Mouse (Mus musculus) thymus, postnatal 4 days (tissue): ENCODE data around the gene Dxo.

Source experiments
- DNase-seq: peaks from one replicate; pipeline ENCODE4 v3.0.0; 2021

Gene Dxo

DNA sequence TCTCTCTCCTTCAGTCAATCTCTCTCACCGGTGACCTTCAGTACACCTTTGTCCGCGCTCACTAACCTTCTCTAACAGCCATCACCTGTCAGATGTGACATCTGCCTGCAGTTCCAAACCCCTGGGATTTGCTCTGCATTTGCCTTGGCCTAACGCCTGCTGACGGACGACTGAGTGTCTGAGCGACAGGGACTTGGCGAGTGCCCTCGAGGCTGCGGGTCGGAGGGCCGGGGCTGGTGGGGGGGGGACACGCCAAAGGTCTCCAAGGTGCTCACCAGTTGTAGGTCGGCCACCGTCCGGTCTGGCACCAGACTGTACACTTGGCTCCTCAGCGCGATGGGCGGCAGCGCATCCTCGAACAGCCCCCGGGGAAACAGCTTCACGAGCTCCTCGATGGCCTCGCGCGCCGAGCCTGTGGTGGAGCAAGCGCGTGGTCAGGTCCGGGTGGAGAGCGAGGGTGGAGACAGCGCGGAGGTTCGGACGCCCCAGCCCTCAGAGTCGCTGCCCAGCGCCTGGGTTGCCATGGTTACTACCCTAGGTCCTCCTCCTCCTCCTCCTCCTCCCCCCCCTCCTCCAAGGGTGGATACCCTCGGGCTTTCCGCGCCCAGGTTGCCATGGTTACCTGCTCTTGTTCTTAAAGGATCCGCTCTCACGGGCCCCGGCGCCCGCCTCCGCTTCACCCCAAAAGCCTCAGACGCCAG, 514 bp upstream of the Dxo start:
- no peak for DNase-seq

- DNase-seq = peak; percentile 24
Measured at GRCm38 (mm10) chr17:34837464-34838324, 875 bp downstream of the Dxo start.

GRCm38 (mm10) chr17:34838785-34839184, 2.0 kb downstream of the Dxo start:
- DNase-seq = no peak

DNA sequence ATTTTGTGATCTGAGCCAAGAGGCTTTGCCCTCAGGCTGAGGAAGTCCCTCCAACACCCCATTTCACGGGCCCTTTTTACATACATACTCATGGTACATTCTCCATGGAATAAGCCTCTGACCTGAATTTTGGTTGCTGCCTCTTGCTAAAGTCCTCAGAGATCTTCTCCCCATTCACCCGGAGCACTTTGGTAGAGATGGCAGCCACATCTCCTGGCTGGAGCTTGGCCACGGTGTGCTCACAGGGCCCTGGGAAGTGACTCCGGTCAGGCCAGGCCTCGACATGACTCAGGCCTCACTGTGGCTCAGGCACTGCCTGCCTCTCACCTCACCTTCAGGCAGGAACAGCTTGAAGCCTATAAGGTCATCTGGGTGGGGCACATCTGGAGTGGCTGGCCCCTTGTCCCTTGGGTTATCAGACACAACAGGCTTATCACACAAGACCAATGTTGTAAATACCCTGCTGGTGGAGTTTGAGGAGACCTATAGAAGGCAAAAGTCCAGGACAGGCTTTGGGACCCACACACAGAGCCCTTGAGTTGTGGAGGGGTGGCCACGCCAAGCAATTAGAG, 4.0 kb downstream of the Dxo start:
- DNase-seq = no peak

DNA sequence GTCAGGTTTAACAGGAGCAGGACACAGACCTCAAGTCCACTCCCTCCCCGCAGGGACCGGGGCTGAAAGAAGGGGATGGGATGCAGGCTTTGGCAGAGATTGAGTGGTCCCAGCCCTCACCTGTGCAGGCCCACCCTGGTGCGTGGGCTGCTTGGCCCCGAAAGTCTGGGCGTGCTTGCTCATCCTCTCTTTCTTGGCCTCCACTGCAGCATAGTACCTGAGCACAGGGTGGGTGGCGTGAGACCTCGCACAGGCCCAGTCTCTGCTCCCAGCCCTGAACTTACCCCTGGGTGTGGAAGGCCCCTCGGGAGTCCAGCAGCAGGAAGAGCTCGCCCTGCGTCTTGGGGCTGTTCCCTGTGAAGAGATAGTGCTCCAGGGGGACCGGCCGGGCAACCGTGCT, 8.1 kb downstream of the Dxo start:
- no peak for DNase-seq

GRCm38 (mm10) chr17:34847192-34847591, 10.4 kb downstream of the Dxo start:
- no peak for DNase-seq

GRCm38 (mm10) chr17:34847615-34848014, 10.8 kb downstream of the Dxo start:
- no peak for DNase-seq

GRCm38 (mm10) chr17:34849722-34850516, 13.1 kb downstream of the Dxo start, which contains the start of the genes Skiv2l and Nelfe:
Skiv2l (minus strand) TSS chr17:34850210.
Nelfe (plus strand) TSS chr17:34850391.
- peak; percentile 99 for DNase-seq

DNA sequence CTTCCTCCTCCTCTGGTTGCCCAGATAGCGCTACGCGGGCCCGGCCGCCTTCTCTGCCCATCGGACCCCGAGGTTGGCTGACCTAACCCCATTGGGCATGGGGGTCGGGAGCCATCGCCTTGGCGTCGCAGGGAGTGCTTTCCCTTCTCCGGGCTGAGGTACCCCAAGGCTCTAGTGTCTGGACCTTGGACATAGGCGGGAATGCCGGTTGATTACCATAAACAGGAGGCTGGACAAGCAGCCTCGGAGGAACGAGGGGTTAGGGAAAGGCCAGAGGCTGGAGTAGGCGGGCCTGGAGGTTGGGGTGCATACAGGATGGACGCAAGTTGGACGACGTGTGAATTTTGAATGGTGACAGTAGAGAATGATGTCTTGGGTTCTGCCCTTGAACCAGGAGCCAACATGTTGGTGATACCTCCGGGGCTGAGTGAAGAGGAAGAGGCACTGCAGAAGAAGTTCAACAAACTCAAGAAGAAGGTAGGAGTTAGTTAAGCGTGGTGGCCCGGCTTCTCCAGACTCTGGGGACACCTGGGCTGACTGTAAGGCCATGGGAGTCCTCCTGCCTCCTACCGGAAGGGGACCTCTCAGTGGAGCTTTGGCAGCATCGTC, 13.8 kb downstream of the Dxo start:
- DNase-seq = peak; percentile 31

DNA sequence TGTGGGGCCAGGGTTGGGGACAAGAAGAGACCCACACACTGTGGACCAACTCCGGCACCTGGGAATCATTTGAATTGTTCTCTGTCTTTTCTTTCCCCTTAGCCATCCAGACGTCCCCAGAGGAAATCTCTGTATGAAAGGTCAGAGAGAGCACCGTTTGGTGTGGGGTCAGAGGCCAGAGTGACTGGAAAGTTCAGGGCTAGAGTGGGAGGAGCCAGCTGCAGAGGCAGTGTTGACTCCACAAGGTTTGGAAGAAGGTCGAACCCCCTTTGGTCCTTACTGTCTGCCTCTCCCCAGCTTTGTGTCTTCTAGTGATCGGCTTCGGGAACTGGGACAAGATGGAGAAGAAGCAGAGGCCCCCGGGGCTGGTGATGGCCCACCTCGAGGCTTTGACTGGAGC, 16.7 kb downstream of the Dxo start:
- no peak for DNase-seq

GRCm38 (mm10) chr17:34854761-34855160, 17.9 kb downstream of the Dxo start:
- no peak for DNase-seq

GRCm38 (mm10) chr17:34855825-34856224, 19.0 kb downstream of the Dxo start:
- peak; percentile 70 for DNase-seq

GRCm38 (mm10) chr17:34858670-34859069, 21.9 kb downstream of the Dxo start:
- no peak for DNase-seq

DNA sequence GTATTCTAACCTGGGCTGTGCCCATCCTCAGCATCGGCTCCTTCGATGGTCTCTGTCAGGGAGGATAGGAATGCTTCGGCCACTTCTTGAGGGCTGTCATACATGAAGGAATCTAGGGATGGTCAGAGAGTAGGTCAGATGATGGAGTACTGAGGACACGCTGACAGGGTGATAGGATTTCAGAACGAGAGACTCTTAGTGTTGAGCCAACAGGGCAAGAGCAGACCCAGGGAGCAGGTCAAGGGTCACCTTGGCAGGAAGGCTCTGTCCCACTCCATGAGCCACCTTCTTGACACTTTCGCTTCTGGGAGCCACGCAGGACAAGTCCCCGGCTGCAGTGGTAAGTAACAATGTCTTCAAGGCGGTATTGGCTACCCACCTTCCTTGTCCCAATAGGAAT, 23.7 kb downstream of the Dxo start:
- DNase-seq = no peak

- DNase-seq = no peak
Measured at GRCm38 (mm10) chr17:34861704-34862415, 25.0 kb downstream of the Dxo start.

GRCm38 (mm10) chr17:34862416-34863081, 25.7 kb downstream of the Dxo start, which contains the start of gene Cfb:
Cfb (minus strand) TSS chr17:34862518.
- no peak for DNase-seq

DNA sequence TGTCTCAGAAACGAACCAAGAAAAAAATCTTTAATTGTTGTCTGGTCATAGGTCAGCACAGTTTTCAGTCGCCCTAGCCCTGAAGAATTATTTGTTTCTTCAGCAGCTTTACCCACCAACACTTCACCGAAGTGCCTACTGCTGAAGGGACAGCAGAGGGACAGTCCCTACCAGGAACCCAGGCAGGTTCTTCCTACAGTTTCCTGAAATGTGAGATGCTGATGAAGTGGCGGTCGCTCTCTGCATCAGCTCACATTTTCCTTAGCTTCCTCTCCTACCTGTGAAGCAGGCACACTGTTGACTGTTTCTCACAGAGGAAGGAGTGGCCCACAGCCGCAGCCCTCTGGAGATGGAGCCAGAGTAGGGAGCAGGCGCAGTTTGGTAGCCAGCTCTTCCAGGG, 29.2 kb downstream of the Dxo start:
- no peak for DNase-seq

DNA sequence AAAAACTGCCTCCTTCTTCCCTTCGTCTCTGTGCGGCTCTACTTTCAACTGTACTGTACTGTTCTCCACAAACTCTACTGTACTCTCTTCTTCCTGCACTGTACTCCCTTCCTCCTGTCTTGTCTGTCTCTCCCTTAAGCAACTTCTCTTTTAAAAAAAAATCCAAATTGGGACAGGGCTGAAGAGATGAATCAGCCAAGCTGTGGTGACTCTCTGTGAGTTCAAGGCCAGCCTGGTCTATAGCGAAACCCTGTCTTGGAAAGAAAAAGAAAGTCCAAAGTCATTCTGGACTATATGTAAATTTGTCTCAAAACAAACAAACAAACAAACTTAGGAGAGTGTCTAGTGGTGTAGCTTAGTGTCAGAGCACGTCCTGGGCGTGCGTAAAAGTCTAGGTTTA, 37.5 kb downstream of the Dxo start:
- no peak for DNase-seq

DNA sequence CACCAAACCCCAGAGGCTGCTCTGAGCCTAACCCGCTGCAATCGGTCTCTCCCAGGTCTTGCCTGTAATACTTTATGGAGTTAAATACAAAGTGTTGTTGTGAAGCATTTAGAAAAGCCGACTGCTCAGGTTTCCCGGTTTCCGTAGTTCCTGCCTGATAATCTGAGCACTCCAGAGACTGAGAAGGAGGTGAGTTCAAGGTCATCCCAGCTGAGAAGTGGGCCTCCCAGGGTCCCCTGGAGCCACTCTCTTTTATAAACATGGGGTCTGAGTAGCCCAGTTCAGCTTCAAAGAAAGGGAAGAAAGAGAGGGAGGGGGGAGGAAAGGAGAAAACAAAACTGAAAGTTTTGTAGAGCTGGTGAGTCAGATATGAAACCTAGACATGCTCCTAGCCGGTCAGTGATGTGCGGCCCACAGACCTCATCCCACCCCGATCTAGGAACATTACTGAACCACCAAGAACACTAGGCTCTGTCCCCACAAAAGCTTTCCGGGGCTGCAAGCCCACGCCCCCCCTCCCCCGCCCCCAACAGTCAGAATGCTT, 42.6 kb downstream of the Dxo start, which contains the start of gene Zbtb12:
Gene Zbtb12, plus strand, starts transcription at position 148 of the 544 bp plus-strand sequence.
- DNase-seq = no peak

- DNase-seq = no peak
Measured at GRCm38 (mm10) chr17:34881166-34881565, 44.3 kb downstream of the Dxo start.
